Mouse (Mus musculus): ENCODE measurements around the gene Tnnc1.

DNA sequence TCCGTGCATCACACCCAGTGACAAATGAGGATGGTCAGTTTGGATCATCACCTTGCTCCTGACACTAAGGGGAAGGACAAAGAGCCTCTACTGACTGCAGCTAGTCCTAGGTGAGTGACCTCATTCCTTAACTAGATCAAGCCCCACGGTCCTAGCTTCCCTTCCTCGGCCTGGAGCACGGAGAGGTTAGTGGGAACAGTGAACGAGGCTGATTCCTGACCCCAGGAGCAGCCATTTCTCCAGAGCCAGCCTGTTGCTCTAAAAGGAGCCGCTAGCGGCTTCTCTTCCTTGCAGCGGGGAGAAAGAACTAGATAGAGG is 2.9 kb upstream of the Tnnc1 start:
- TF ChIP-seq CTCF (IDR thresholded peaks at IDR 0.05; ENCODE audit: extremely low read depth, insufficient read depth, insufficient read length, insufficient replicate concordance) (no peak), POLR2A (IDR thresholded peaks at IDR 0.05; ENCODE audit: low read depth, low read length) (no peak)

All from spleen, adult 2 months (tissue).